Mouse (Mus musculus) MEL (cell line): ENCODE results near the gene Zswim5. TPM values are rescaled to one million over a fixed set of nuclear protein-coding genes. Genes with fewer than 3 reads are reported as not detected.

ENCODE experiments used
- DNase-seq: peaks from one replicate; pipeline ENCODE4 v3.0.0; 2011; ENCODE audit warnings: low read depth, low spot score
- H3K27ac ChIP-seq: 2 replicates; pipeline ENCODE4 v1.5.1; 2012; ENCODE audit warnings: low read depth, mild to moderate bottlenecking, control low read depth, low read length, moderate library complexity; ENCODE audit not compliant: control insufficient read depth
- H3K27me3 ChIP-seq, 2 experiments: fragments of 150-350 bp in 1 of 2; sonication (generic) in 1 of 2; 2 replicates each; pipeline ENCODE4 v1.6.1; 2012; ENCODE audit warnings: low read length in 2 of 2, mild to moderate bottlenecking in 2 of 2, improper control_type of control experiment in 1 of 2, moderate library complexity in 1 of 2; ENCODE audit not compliant: insufficient read depth in 2 of 2, control insufficient read depth in 1 of 2
- H3K36me3 ChIP-seq, 2 experiments: 2 replicates each; pipeline ENCODE4 v1.6.1; 2012 to 2014; ENCODE audit warnings: low read length in 2 of 2, improper control_type of control experiment in 1 of 2, inconsistent platforms in 1 of 2, mild to moderate bottlenecking in 1 of 2; ENCODE audit not compliant: insufficient read depth in 2 of 2, control insufficient read depth in 1 of 2
- H3K4me1 ChIP-seq, 2 experiments: fragments of 150-350 bp in 1 of 2; sonication (generic) in 1 of 2; 2 replicates each; pipeline ENCODE4 v1.6.1; 2012; ENCODE audit warnings: low read length in 2 of 2, improper control_type of control experiment in 1 of 2, mild to moderate bottlenecking in 1 of 2; ENCODE audit not compliant: insufficient read depth in 2 of 2, control insufficient read depth in 1 of 2
- H3K4me3 ChIP-seq, 2 experiments: fragments of 150-350 bp in 1 of 2; sonication (generic) in 1 of 2; 2 replicates each; pipeline ENCODE4 v1.5.1; 2012; ENCODE audit warnings: low read depth in 2 of 2, low read length in 2 of 2, mild to moderate bottlenecking in 2 of 2, moderate library complexity in 2 of 2, control low read depth in 1 of 2, improper control_type of control experiment in 1 of 2; ENCODE audit not compliant: control insufficient read depth in 1 of 2, insufficient read depth in 1 of 2
- H3K79me2 ChIP-seq: 2 replicates; pipeline ENCODE4 v1.6.1; 2012; ENCODE audit warnings: mild to moderate bottlenecking, low read length, moderate library complexity; ENCODE audit not compliant: control insufficient read depth, poor library complexity, insufficient read depth
- H3K9ac ChIP-seq: 2 replicates; pipeline ENCODE4 v1.6.1; 2012; ENCODE audit warnings: low read depth, mild to moderate bottlenecking, control low read depth, low read length, moderate library complexity; ENCODE audit not compliant: control insufficient read depth, poor library complexity, severe bottlenecking
- H3K9me3 ChIP-seq: fragments of 150-350 bp; sonication (generic); replicated peaks from 2 replicates; pipeline ENCODE4 v1.6.1; 2012; ENCODE audit warnings: mild to moderate bottlenecking, low read length, improper control_type of control experiment, moderate library complexity; ENCODE audit not compliant: insufficient read depth
- BHLHE40 ChIP-seq: IDR thresholded peaks from 2 replicates; pipeline ENCODE4 v1.6.1; 2012; ENCODE audit warnings: low read depth, mild to moderate bottlenecking, inconsistent platforms, low read length, improper control_type of control experiment, borderline replicate concordance
- CHD2 ChIP-seq: IDR thresholded peaks from 2 replicates; pipeline ENCODE4 v1.6.1; 2011; ENCODE audit warnings: low read length, improper control_type of control experiment
- CTCF ChIP-seq, 3 experiments: IDR thresholded peaks in 2 of 3; conservative IDR thresholded peaks in 1 of 3; 2 replicates each; pipeline ENCODE4 v1.5.1; 2011 to 2012; ENCODE audit warnings: low read length in 3 of 3, low read depth in 2 of 3, mild to moderate bottlenecking in 2 of 3, improper control_type of control experiment in 1 of 3, inconsistent platforms in 1 of 3, mixed read lengths in 1 of 3, moderate library complexity in 1 of 3; ENCODE audit not compliant: control insufficient read depth in 1 of 3, insufficient read depth in 1 of 3, poor library complexity in 1 of 3, severe bottlenecking in 1 of 3
- E2F4 ChIP-seq: IDR thresholded peaks from 2 replicates; pipeline ENCODE4 v1.6.1; 2011; ENCODE audit warnings: low read depth, low read length, improper control_type of control experiment, borderline replicate concordance
- ELF1 ChIP-seq: IDR thresholded peaks from 2 replicates; pipeline ENCODE4 v1.6.1; 2014; ENCODE audit warnings: low read depth, mild to moderate bottlenecking, inconsistent platforms, low read length, improper control_type of control experiment, moderate library complexity
- EP300 ChIP-seq, 2 experiments: IDR thresholded peaks; 2 replicates each; pipeline ENCODE4 v1.6.1; 2011; ENCODE audit warnings: improper control_type of control experiment in 2 of 2, low read length in 2 of 2, low read depth in 1 of 2, mild to moderate bottlenecking in 1 of 2
- ETS1 ChIP-seq: IDR thresholded peaks from 2 replicates; pipeline ENCODE4 v1.6.1; 2012; ENCODE audit warnings: low read depth, mild to moderate bottlenecking, inconsistent platforms, low read length, improper control_type of control experiment, moderate library complexity
- HCFC1 ChIP-seq: IDR thresholded peaks from 2 replicates; pipeline ENCODE4 v1.6.1; 2012; ENCODE audit warnings: low read depth, mild to moderate bottlenecking, inconsistent platforms, low read length, improper control_type of control experiment, moderate library complexity
- KAT2A ChIP-seq: conservative IDR thresholded peaks from 2 replicates; pipeline ENCODE4 v1.6.1; 2012; ENCODE audit warnings: low read depth, low read length, improper control_type of control experiment, inconsistent platforms
- MAFK ChIP-seq: IDR thresholded peaks from 2 replicates; pipeline ENCODE4 v1.6.1; 2011; ENCODE audit warnings: low read depth, mild to moderate bottlenecking, low read length, improper control_type of control experiment, borderline replicate concordance
- MAX ChIP-seq: IDR thresholded peaks from 2 replicates; pipeline ENCODE4 v1.6.1; 2011; ENCODE audit warnings: low read length, improper control_type of control experiment
- MAZ ChIP-seq: IDR thresholded peaks from 2 replicates; pipeline ENCODE4 v1.6.1; 2012; ENCODE audit warnings: low read depth, mild to moderate bottlenecking, inconsistent platforms, low read length, improper control_type of control experiment
- MXI1 ChIP-seq: IDR thresholded peaks from 2 replicates; pipeline ENCODE4 v1.6.1; 2011; ENCODE audit warnings: mild to moderate bottlenecking, low read depth, low read length, improper control_type of control experiment
- MYB ChIP-seq: IDR thresholded peaks from 2 replicates; pipeline ENCODE4 v1.6.1; 2011; ENCODE audit warnings: mild to moderate bottlenecking, low read depth, low read length, improper control_type of control experiment
- MYC ChIP-seq: IDR thresholded peaks from 2 replicates; pipeline ENCODE4 v1.6.1; 2011; ENCODE audit warnings: low read depth, mild to moderate bottlenecking, low read length, improper control_type of control experiment, moderate library complexity
- NELFE ChIP-seq: IDR thresholded peaks from 2 replicates; pipeline ENCODE4 v1.6.1; 2011; ENCODE audit warnings: low read depth, low read length, improper control_type of control experiment
- NRF1 ChIP-seq: IDR thresholded peaks from 2 replicates; pipeline ENCODE4 v1.6.1; 2014; ENCODE audit warnings: low read depth, mild to moderate bottlenecking, inconsistent platforms, low read length, improper control_type of control experiment, moderate library complexity; ENCODE audit not compliant: poor library complexity, insufficient read depth, severe bottlenecking
- POLR2A ChIP-seq, 2 experiments: IDR thresholded peaks; 2 replicates each; pipeline ENCODE4 v1.6.1; 2011 to 2012; ENCODE audit warnings: low read length in 2 of 2, mild to moderate bottlenecking in 2 of 2, control low read depth in 1 of 2, improper control_type of control experiment in 1 of 2, low read depth in 1 of 2, moderate library complexity in 1 of 2; ENCODE audit not compliant: control insufficient read depth in 1 of 2, insufficient read depth in 1 of 2, poor library complexity in 1 of 2
- POLR2AphosphoS2 ChIP-seq: IDR thresholded peaks from 2 replicates; pipeline ENCODE4 v1.6.1; 2011; ENCODE audit warnings: low read length, improper control_type of control experiment
- RAD21 ChIP-seq: IDR thresholded peaks from 2 replicates; pipeline ENCODE4 v1.6.1; 2011; ENCODE audit warnings: mild to moderate bottlenecking, low read depth, low read length, improper control_type of control experiment
- RCOR1 ChIP-seq: IDR thresholded peaks from 2 replicates; pipeline ENCODE4 v1.6.1; 2012; ENCODE audit warnings: low read depth, mild to moderate bottlenecking, inconsistent platforms, low read length, improper control_type of control experiment
- SIN3A ChIP-seq: IDR thresholded peaks from 2 replicates; pipeline ENCODE4 v1.6.1; 2012; ENCODE audit warnings: low read length, improper control_type of control experiment, inconsistent platforms
- TBP ChIP-seq: IDR thresholded peaks from 2 replicates; pipeline ENCODE4 v1.8.0; 2011; ENCODE audit warnings: low read depth, low read length, improper control_type of control experiment
- TCF12 ChIP-seq: IDR thresholded peaks from 2 replicates; pipeline ENCODE4 v1.6.1; 2014; ENCODE audit warnings: low read depth, mild to moderate bottlenecking, inconsistent platforms, low read length, improper control_type of control experiment, moderate library complexity
- ZMIZ1 ChIP-seq: IDR thresholded peaks from 2 replicates; pipeline ENCODE4 v1.6.1; 2012; ENCODE audit warnings: low read depth, mild to moderate bottlenecking, inconsistent platforms, low read length, improper control_type of control experiment, moderate library complexity
- ZNF384 ChIP-seq: IDR thresholded peaks from 2 replicates; pipeline ENCODE4 v1.6.1; 2012; ENCODE audit warnings: low read depth, mild to moderate bottlenecking, inconsistent platforms, low read length, improper control_type of control experiment
- polyA plus RNA-seq, 2 experiments: library from polyadenylated mRNA; stranded (reverse) in 1 of 2; unstranded in 1 of 2; fragments of >175 nt in 1 of 2; fragments of >200 nt in 1 of 2; gene quantifications; 2 replicates each; pipeline versions ENCODE4 v1.2.1 to v1.2.4; 2012; ENCODE audit warnings: low replicate concordance in 2 of 2, low read depth in 1 of 2; ENCODE audit not compliant: insufficient read length in 2 of 2, insufficient read depth in 1 of 2, missing spikeins in 1 of 2
- total RNA-seq: library from RNA; depleted of rRNA; stranded (reverse); fragments of 300-350 nt; gene quantifications from 2 replicates; pipeline ENCODE4 v1.2.3, GENCODE M21; 2012

Zswim5 gene
- total and polyA plus RNA-seq, 3 experiments: 0.03 TPM; not detected in 2

GRCm38 (mm10) chr4:117019206-117020134 lies 142.3 kb downstream of the Zswim5 start, which contains the start of gene Eif2b3:
Gene Eif2b3, plus strand, starts transcription at chr4:117019402.
- Histone ChIP-seq H3K79me2 (peaks cover 23% of the 10 kb centered on the region), H3K27ac (peak within 1 kb of the TSS; percentile 25), H3K36me3 (peaks cover 9 to 21% of the 10 kb centered on the region in 2 experiments), H3K4me3 (peak within 1 kb of the TSS; percentile 69 to 80), H3K9ac (peak within 1 kb of the TSS; percentile 71), H3K9me3 (no peaks in the 10 kb centered on the region), H3K4me1 (peaks cover 0 to 12% of the 10 kb centered on the region in 2 experiments; a peak in 3 of 4 replicates), H3K27me3 (no peaks in the 10 kb centered on the region)
- TF ChIP-seq MAZ (no peak; the same call in 1 of the 2 replicates), TBP (peak; percentile 84), ZMIZ1 (peak; percentile 78; the same call in 1 of the 2 replicates), RCOR1 (peak; percentile 50; the same call in 1 of the 2 replicates), RAD21 (no peak), NELFE (peak; percentile 95), ZNF384 (peak; percentile 65), ETS1 (peak; percentile 49), MYC (peak; percentile 62; the same call in 1 of the 2 replicates), KAT2A (no peak; the same call in 1 of the 2 replicates), MYB (no peak), BHLHE40 (peak; percentile 50; the same call in 1 of the 2 replicates), MAX (peak; percentile 86), CHD2 (no peak), HCFC1 (peak; percentile 93), SIN3A (peak; percentile 95), EP300 (IDR thresholded peaks at IDR 0.05; ENCODE audit: low read depth in 1 of 2, low read length in 2 of 2) (peak in 1 of 2 experiments; percentile 15; a peak in 1 of 4 replicates), ELF1 (peak; percentile 80), NRF1 (peak; percentile 90), POLR2A (IDR thresholded peaks at IDR 0.05; ENCODE audit: control insufficient read depth in 1 of 2, insufficient read depth in 1 of 2, low read depth in 1 of 2, low read length in 2 of 2, poor library complexity in 1 of 2) (peak; percentile 91 to 92), MAFK (no peak), MXI1 (peak; percentile 98), POLR2AphosphoS2 (peak; percentile 95), CTCF (IDR thresholded peaks at IDR 0.05 in 2 of 3, conservative IDR thresholded peaks at IDR 0.05 in 1 of 3; ENCODE audit: control insufficient read depth in 1 of 3, insufficient read depth in 1 of 3, low read depth in 2 of 3, low read length in 3 of 3, poor library complexity in 1 of 3, severe bottlenecking in 1 of 3) (0 out of 6 replicates have a peak, but pooled peaks of 1 of the 3 experiments have one; percentile 2), E2F4 (no peak), TCF12 (peak; percentile 83)
- peak; percentile 96 for DNase-seq
